Mouse (Mus musculus) G1E (cell line): ENCODE results near the gene St8sia1.

Experiments
- CTCF ChIP-seq: IDR thresholded peaks from 2 replicates; pipeline ENCODE4 v1.5.1; 2012; ENCODE audit warnings: low read depth, low read length, inconsistent platforms, mixed read lengths
- GATA1 ChIP-seq: IDR thresholded peaks from 2 replicates; pipeline ENCODE4 v1.6.1; 2012; ENCODE audit warnings: borderline replicate concordance, low read length, inconsistent platforms, mixed read lengths
- TAL1 ChIP-seq: conservative IDR thresholded peaks from 2 replicates; pipeline ENCODE4 v1.6.1; 2012; ENCODE audit warnings: low read depth, low read length, inconsistent platforms, mixed read lengths

DNA sequence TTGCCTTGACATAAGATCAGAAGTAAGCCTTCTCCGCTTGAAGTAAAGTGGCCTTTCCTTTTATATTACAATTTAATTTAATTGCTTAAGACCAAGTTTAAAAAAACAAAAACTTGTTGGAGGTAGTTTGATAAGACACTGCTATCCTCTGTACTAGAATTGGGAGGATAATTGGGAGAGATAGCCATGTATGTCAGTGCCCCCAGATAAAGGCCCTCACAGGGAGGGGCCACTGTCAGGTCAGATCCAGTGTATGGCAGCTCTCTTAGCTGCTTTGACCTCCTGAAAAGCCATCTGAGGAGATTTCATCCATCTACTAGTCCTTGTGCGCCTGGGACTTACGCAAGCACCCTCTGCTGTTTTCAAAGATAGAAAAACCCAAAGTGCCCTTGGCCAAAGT, 9.0 kb downstream of the St8sia1 start:
- TF ChIP-seq GATA1 (no peak), CTCF (no peak), TAL1 (no peak)
